Mouse (Mus musculus) CH12.LX (cell line): ENCODE measurements at regions not wholly inside any gene's neighbourhood (a gene's known extent, or its start where the extent isn't known, plus 50 kb on each side); places are given as distances from the start of the nearest gene placed in this dataset.

ENCODE experiments used
- DNase-seq: peaks from one replicate; pipeline ENCODE4 v3.0.0-alpha.2; 2013; ENCODE audit errors: extremely low read depth
- H3K27ac ChIP-seq: 2 replicates; pipeline ENCODE4 v1.5.1; 2012; ENCODE audit warnings: low read depth, mild to moderate bottlenecking, control low read depth, moderate library complexity; ENCODE audit not compliant: insufficient read depth
- H3K27me3 ChIP-seq: replicated peaks from 2 replicates; pipeline ENCODE3; 2012; ENCODE audit warnings: inconsistent platforms
- H3K36me3 ChIP-seq, 2 experiments: replicated peaks in 1 of 2; 2 replicates each; pipeline versions ENCODE3 to v1.6.1; 2012; ENCODE audit warnings: inconsistent platforms in 1 of 2, low read length in 1 of 2, mild to moderate bottlenecking in 1 of 2, mixed read lengths in 1 of 2, moderate library complexity in 1 of 2; ENCODE audit not compliant: control insufficient read depth in 1 of 2, insufficient read depth in 1 of 2
- H3K4me1 ChIP-seq, 2 experiments: 2 replicates each; pipeline ENCODE4 v1.6.1; 2012; ENCODE audit warnings: inconsistent platforms in 1 of 2, moderate library complexity in 1 of 2; ENCODE audit not compliant: insufficient read depth in 2 of 2, control insufficient read depth in 1 of 2
- H3K4me2 ChIP-seq: 2 replicates; pipeline ENCODE4 v1.6.1; 2012; ENCODE audit warnings: low read depth, mild to moderate bottlenecking, control low read depth; ENCODE audit not compliant: poor library complexity, insufficient read depth, severe bottlenecking
- H3K4me3 ChIP-seq, 3 experiments: fragments of 150-350 bp in 1 of 3; sonication (generic) in 1 of 3; replicated peaks in 1 of 3; 2 replicates each; pipeline versions ENCODE3 to v1.5.1; 2011 to 2012; ENCODE audit warnings: low read depth in 2 of 3, low read length in 2 of 3, mild to moderate bottlenecking in 2 of 3, moderate library complexity in 2 of 3, control low read depth in 1 of 3, improper control_type of control experiment in 1 of 3, inconsistent platforms in 1 of 3, mixed read lengths in 1 of 3; ENCODE audit not compliant: poor library complexity in 1 of 3
- H3K79me2 ChIP-seq: replicated peaks from 2 replicates; pipeline ENCODE4 v1.6.1; 2012; ENCODE audit warnings: mild to moderate bottlenecking, moderate library complexity; ENCODE audit not compliant: control insufficient read depth, poor library complexity, insufficient read depth, severe bottlenecking; ENCODE audit errors: extremely low read depth
- H3K9ac ChIP-seq: 2 replicates; pipeline ENCODE4 v1.6.1; 2012; ENCODE audit warnings: low read depth, mild to moderate bottlenecking, control low read depth, moderate library complexity; ENCODE audit not compliant: insufficient read depth
- H3K9me3 ChIP-seq: replicated peaks from 2 replicates; pipeline ENCODE3; 2012; ENCODE audit warnings: low read length, inconsistent platforms, mixed read lengths
- BHLHE40 ChIP-seq: IDR thresholded peaks from 2 replicates; pipeline ENCODE4 v1.6.1; 2011; ENCODE audit warnings: mild to moderate bottlenecking, low read depth, low read length, improper control_type of control experiment
- CHD1 ChIP-seq: IDR thresholded peaks from 2 replicates; pipeline ENCODE4 v1.6.1; 2012; ENCODE audit warnings: low read depth, low read length, improper control_type of control experiment, inconsistent platforms
- E2F4 ChIP-seq: IDR thresholded peaks from 2 replicates; pipeline ENCODE4 v1.6.1; 2011; ENCODE audit warnings: low read depth, low read length, improper control_type of control experiment; ENCODE audit not compliant: insufficient replicate concordance
- EP300 ChIP-seq: IDR thresholded peaks from 2 replicates; pipeline ENCODE4 v1.6.1; 2011; ENCODE audit warnings: low read length, improper control_type of control experiment
- ETS1 ChIP-seq: conservative IDR thresholded peaks from 2 replicates; pipeline ENCODE4 v1.6.1; 2012; ENCODE audit warnings: low read depth, mild to moderate bottlenecking, inconsistent platforms, low read length, improper control_type of control experiment, moderate library complexity
- HCFC1 ChIP-seq: IDR thresholded peaks from 2 replicates; pipeline ENCODE4 v1.6.1; 2012; ENCODE audit warnings: low read depth, mild to moderate bottlenecking, inconsistent platforms, low read length, improper control_type of control experiment
- JUND ChIP-seq: conservative IDR thresholded peaks from 2 replicates; pipeline ENCODE4 v1.6.1; 2011; ENCODE audit warnings: low read depth, low read length, improper control_type of control experiment
- KAT2A ChIP-seq: IDR thresholded peaks from 2 replicates; pipeline ENCODE4 v1.6.1; 2012; ENCODE audit warnings: low read length, improper control_type of control experiment, inconsistent platforms; ENCODE audit not compliant: insufficient replicate concordance
- MYC ChIP-seq: IDR thresholded peaks from 2 replicates; pipeline ENCODE4 v1.6.1; 2011; ENCODE audit warnings: low read depth, mild to moderate bottlenecking, improper control_type of control experiment, low read length
- PAX5 ChIP-seq: IDR thresholded peaks from 2 replicates; pipeline ENCODE4 v1.6.1; 2012; ENCODE audit warnings: low read length, inconsistent platforms, mixed read lengths
- POLR2A ChIP-seq: IDR thresholded peaks from 2 replicates; pipeline ENCODE4 v1.6.1; 2011; ENCODE audit warnings: low read depth, mild to moderate bottlenecking, improper control_type of control experiment, low read length
- POLR2AphosphoS2 ChIP-seq: IDR thresholded peaks from 2 replicates; pipeline ENCODE4 v1.6.1; 2011; ENCODE audit warnings: low read depth, low read length, improper control_type of control experiment
- RCOR1 ChIP-seq: conservative IDR thresholded peaks from 2 replicates; pipeline ENCODE4 v1.6.1; 2012; ENCODE audit warnings: low read depth, mild to moderate bottlenecking, inconsistent platforms, low read length, improper control_type of control experiment
- USF2 ChIP-seq: conservative IDR thresholded peaks from 2 replicates; pipeline ENCODE4 v1.6.1; 2011; ENCODE audit warnings: low read depth, low read length, improper control_type of control experiment
- ZMIZ1 ChIP-seq: IDR thresholded peaks from 2 replicates; pipeline ENCODE4 v1.6.1; 2012; ENCODE audit warnings: low read depth, mild to moderate bottlenecking, inconsistent platforms, low read length, improper control_type of control experiment
- dilution Hi-C: fragments of 300-500 bp; cut with MboI; formaldehyde crosslinking; loops from 2 replicates; pipeline ENCODE4 v1.14.3; 2020; ENCODE audit warnings: low sequenced_read_pairs; ENCODE audit not compliant: extremely low pct_unique_long_range_greater_than_20kb, extremely low pct_ligation_motif_present
- in situ Hi-C: fragments of 300-500 bp; cut with MboI; formaldehyde crosslinking; loops from 3 replicates; pipeline ENCODE4 v1.14.3; 2019; ENCODE audit warnings: low sequenced_read_pairs, low pct_ligation_motif_present, low pct_unique_long_range_greater_than_20kb, mixed read lengths

GRCm38 (mm10) chr3:38722606-38723005, 164.1 kb upstream of the Fat4 start:
- Histone ChIP-seq H3K9ac (no peak overlapping the region), H3K4me1 (peaks cover 0 to 3% of the 10 kb centered on the region in 2 experiments; a peak in 1 of 4 replicates), H3K27me3 (no peaks in the 10 kb centered on the region), H3K9me3 (peaks cover 3% of the 10 kb centered on the region), H3K4me3 (no peak overlapping the region), H3K27ac (no peak overlapping the region), H3K36me3 (no peaks in the 10 kb centered on the region), H3K79me2 (no peaks in the 10 kb centered on the region), H3K4me2 (no peak overlapping the region)
- TF ChIP-seq POLR2AphosphoS2 (no peak), ETS1 (no peak), JUND (no peak), CHD1 (no peak), RCOR1 (no peak), POLR2A (no peak), PAX5 (no peak), MYC (no peak), KAT2A (no peak), E2F4 (no peak), ZMIZ1 (no peak)
- no peak for DNase-seq
- in situ Hi-C loops (no loop called here), dilution Hi-C loops (no loop called here)

- dilution Hi-C loops = no loop called here
- in situ Hi-C loops = no loop called here
- no peaks in the 10 kb centered on the region for H3K79me2 ChIP-seq
- H3K4me2 ChIP-seq = peak overlapping the region; percentile 11; the same call in 1 of the 2 replicates
- H3K4me1 ChIP-seq = no peaks in the 10 kb centered on the region
- no peaks in the 10 kb centered on the region for H3K9me3 ChIP-seq
- no peak overlapping the region for H3K4me3 ChIP-seq
- no peak for DNase-seq
- H3K27me3 ChIP-seq = no peaks in the 10 kb centered on the region
- no peak overlapping the region for H3K27ac ChIP-seq
- H3K36me3 ChIP-seq = no peaks in the 10 kb centered on the region
- no peak for TF ChIP-seq BHLHE40
- no peak for TF ChIP-seq EP300
- no peak for TF ChIP-seq HCFC1
- no peak for TF ChIP-seq ZMIZ1
- no peak for TF ChIP-seq USF2
- no peak overlapping the region for H3K9ac ChIP-seq
Measured at GRCm38 (mm10) chr3:38712078-38712873, 174.5 kb upstream of the Fat4 start.
